Mouse (Mus musculus) megakaryocyte progenitor cell, adult 5-6 weeks (primary cell): ENCODE measurements at regions not wholly inside any gene's neighbourhood (a gene's known extent, or its start where the extent isn't known, plus 50 kb on each side); places are given as distances from the start of the nearest gene placed in this dataset.

ENCODE experiments used
- ATAC-seq: replicated peaks from 2 replicates; pipeline ENCODE4 v1.8.0; 2016; ENCODE audit warnings: mild to moderate bottlenecking, moderate TSS enrichment, inconsistent platforms; ENCODE audit not compliant: poor library complexity

DNA sequence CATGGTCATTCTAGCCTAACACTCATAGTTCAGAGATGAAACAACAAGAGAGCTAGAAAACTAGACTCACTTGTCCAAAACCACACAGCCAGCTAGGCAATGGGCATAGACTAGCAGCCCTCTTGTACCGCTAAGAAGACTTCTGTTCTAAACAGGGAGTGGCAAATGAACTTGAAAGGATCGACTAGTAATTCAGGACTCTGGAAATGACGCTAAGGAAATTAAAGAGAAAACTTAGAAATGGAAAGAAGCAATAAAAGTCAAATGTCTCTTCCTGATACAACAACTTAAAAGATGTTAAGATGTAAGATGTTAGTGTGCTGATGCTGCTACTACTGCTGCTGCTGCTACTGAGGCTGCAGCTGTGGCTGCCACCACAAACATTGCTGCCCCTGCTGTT, 293.7 kb upstream of the 4930412O13Rik start:
- ATAC-seq: no peak

DNA sequence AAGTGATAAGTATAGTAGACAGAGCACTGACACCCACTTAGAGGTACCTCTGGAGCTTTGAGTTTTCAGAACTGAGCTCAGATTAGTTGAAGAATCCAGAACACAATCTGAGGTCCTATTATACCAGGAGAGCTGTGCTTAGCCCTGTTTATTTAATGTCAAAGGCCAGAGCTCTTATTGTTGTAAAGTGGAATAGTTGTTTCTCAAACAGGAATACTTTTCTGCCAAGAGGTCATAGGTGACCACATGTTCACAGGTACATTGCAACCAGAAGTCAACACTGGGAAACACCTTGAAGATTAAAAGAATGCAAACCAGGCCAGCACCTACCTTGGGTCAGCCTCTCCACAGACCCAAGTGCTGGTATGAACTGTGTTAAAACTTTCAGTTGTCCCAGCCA, 291.9 kb upstream of the 4930412O13Rik start:
- no peak for ATAC-seq

DNA sequence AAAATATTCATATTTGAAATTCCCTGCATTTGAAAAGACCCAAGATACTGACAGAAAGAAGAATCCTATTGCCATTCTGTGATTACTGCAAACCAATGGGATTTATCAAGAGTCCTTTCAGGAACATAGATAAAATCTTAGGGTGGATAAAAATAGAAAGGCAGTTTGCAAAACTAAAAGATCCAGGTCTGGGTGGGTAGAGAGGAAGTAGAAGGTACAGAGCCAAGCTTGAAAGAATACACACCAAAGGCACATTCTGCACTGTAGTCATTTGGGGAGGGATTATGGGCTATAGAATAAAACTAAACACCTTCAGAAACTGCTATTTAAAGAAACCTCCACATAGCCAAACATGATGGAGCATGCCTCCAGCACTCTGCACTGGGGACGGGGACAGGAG, 288.5 kb upstream of the 4930412O13Rik start:
- ATAC-seq: no peak

DNA sequence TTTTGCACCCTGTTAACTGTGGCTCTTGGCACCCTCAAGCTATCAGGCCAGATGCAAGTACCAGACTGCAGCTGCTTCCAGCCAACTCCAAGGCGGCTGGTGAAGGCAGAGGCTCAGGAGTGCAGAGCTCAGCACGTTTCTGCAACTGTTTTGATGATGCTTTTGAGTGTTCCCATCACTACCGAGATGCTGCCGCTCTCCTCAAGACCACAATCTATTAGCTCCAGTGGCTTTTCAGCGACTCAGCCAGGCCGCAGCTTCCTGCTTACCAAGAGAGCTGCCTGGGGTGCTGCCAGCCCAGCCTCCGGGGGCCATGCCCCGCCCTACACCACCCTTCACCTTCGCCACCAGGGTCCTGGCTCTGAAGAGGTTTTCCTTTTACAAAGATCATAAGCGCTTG, 287.1 kb upstream of the 4930412O13Rik start:
- peak; percentile 97 for ATAC-seq

DNA sequence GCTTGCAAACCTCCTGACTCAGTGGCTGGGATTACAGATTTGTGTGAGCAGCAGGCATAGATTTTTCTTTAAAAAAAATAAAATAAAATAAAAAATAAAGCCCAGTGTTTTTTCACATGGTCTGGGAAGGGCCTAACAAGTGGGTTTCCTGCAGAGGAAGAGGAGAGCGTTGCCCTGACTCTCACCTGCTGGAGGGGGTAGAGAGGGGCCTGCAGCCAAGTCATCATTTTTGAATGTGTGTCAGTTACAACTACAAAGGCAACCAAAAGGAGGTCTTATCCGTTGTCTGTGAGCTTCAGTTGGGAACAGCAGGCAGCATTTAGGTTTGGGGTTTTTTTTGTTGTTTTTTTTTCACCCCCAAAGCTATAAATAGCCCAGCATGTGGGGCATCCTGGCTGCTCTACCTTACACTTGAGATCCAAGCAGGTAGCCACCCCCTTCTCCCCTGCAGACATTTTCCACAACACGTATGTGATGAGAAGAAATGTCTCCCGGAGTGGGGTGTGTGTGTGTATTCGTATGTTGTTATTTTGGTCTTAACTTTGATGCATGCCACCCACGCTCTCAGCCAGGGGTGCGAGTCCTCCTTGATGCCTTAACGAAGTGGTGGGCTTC, 285.7 kb upstream of the 4930412O13Rik start:
- no peak for ATAC-seq

DNA sequence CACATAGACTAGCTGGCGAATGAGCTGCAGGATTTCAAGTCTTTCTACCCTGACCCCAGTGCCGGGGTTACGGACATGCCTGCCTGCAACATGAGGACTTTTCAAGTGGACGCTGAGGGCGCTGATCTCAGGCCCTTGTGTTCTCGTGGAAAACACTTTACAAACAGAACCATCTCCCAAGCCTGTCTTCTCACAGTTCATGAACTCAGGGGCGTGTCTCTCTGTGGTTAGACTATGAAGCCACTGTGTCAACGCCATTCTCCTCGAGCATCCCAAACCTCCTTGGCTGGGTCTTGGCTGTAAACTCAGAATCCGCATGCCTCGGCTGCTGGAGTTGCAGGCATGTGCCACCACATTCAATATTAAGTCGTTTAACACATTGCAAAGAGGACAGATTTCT, 284.9 kb upstream of the 4930412O13Rik start:
- no peak for ATAC-seq

DNA sequence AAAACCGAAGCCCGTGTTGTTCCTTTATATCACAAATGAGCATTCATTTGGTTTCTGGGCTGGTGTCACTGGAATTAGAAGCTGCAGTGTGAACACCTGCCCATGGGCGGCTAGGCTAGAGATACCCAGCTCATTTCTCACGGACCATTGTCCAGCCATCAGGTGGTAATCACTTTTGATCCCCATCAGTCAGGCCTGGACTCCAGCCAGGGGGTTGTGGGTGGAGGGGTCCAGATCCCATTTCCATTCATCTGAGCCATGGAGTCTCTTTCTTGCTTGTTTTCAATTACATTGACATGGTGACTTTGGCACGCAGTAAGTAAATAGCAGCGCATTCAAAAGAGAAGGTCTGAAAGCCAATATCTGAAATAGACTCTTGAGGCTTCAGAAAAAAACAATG, 276.1 kb upstream of the 4930412O13Rik start:
- no peak for ATAC-seq

DNA sequence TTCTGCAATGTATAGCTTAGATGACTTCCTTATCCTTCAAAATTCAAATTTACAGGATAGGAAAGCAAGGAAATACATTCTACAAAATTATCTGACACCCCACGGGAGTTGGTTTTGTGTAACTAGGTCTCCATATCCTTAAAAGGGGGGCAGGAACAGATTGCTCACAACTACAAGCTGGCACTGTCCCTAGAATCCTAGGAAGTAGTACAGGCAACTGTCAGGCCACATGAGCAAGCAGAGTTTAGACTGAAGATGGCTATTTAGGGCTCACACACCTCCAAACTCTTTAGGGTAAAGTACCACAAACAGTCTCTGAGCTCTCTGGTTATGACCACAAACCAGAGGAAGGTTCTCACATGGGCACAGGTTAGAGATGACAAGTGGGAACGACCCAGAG, 273.5 kb upstream of the 4930412O13Rik start:
- ATAC-seq: no peak

DNA sequence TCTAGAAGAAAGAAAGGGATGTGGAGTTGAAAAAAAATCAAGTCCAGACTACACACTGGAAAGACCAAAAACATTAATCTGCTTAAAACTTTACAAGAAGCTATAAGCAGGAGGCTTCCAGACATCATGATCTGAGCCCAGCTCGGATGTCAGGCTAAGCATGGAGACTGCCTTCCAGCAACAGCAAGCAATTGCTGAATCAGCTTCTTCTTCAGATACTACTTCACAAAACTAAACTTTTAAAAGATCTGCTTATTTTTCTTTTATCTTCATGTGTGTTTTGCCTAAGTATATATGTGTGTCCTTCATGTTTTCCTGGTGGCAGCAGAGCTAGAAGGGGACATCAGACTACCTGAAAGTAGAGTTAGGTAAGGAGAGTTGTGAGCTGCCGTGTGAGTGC, 266.6 kb upstream of the 4930412O13Rik start:
- ATAC-seq: no peak

DNA sequence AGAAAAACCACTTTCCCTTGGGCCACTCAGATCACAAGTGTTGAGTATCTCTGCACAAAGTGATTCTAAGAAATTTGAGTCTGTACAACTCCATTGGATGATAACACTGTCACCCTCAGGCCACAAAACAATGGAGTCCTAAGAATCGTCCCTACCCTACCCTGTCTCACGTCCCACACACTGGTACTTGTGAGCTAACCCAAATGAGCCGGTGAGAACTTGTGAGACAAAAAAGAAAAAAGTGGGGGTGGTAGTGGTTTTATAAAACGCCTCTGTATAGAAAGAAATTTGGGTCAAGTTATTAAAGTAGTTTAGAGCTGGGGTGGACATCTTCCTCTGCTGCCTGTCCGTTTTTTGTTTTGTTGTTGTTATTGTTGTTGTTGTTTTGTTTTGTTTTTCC, 264.8 kb upstream of the 4930412O13Rik start:
- ATAC-seq: no peak

DNA sequence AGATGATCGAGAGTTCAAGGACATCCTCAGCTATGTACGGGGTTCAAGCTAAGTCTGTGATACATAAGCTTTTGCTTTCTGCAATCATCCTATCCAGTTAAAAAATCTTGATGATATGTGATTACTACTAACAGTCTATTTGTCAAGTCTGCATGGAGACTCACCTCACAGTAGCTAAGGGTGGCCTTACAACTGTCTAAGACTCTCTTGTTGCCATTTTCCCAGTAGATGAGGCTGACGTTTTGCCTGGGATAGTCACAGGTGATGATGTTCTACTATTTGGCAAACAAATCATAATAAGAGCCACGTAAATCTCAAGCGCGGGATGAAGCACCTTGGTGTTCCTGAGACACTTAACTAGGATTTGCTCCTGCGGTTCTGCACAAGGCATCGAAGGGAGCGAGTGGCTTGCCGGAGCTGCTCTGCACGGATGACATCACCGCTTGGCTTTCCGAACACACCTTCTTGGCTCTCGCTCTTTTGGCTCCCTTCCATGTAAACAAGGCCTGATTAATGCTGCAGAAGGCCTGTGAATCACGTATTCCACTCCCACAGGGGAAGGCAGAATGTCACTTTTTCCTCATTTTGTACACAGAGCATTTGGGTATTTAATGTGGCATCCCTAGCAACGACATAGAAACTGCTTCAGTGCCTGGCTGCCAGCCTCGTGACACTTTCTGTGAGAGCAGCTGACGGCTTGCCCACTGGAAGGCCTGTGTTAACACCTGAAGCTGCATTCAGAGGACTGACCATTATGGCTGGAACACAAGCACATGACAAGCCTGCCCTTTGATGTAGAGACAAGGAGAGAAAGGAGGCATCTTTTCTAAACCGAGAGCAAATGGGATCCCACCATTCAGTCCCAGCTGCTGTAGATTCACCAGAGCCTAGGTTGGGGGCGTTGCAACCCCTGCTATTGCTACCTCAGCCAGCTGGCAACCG, 260.5 kb upstream of the 4930412O13Rik start:
- no peak for ATAC-seq

DNA sequence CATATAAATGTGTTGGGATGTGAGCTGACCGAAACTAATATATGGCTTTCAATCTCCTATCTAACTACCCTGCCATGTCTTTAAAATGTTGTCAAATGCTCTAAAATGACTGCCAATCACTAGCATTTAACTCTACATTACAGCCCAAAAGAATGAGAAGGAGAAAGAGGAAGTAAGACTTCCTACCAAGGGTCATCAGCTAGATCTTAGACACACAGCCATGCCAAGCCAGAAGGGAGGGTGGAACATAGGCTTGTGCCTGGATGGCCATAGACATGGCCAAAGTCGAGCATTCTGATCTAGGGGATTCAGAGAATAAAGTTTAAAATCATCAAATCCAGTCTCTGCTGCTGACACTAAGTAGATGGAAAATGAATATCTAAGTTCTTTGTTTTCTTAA, 257.4 kb upstream of the 4930412O13Rik start:
- peak; percentile 70 for ATAC-seq

DNA sequence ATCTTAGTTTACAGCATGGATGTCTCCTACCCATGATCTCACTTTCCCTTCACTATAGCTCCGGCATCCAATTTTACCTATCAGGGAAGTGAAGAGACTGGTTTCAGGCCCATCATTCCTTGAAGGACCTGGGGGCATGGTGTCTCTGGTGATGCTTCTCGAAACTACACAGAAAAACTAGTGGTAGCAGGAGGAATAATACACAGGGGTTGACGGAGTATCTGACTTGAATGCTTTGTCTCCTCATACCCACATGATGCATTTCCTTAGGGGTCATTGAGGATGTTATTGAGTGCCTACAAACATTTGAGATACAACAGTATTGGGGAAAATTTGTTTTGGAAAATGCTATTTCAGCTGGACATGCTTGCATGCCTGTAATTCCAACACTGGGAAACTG, 253.0 kb upstream of the 4930412O13Rik start:
- ATAC-seq: no peak

DNA sequence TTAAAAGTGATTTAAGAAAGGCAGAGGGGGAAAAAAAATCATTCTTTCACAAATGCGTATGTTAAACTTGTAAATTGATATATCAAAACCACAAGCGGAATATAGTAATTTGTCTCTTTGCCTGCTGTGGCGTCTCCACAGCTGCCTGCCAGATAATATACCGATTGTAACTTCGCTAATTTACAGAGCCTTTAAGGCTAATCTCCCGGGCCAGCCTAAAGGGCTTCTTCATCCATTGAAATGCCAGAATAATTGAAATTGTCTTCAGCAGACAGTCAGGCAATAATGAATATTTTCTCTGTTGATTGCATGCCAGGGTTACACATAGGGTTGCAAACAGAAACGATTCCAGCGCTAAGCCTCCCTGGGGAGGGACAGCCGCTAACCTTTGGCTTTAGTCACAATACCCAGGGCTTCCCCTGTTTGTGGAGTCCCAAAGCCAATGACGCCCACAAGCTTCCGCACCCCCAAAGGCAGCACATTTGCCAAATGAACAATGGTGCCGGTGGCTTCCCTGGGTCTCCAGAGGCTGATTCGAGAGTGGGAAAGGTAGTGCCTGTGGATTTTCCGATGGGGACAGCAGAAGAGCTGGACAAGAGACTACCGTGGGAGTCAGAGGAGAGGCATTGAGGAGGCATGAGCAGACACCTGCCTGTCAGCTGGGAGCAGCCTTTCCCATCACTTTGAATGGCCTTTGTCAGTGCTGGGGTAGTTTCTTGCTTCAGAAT, 248.2 kb upstream of the 4930412O13Rik start:
- no peak for ATAC-seq

DNA sequence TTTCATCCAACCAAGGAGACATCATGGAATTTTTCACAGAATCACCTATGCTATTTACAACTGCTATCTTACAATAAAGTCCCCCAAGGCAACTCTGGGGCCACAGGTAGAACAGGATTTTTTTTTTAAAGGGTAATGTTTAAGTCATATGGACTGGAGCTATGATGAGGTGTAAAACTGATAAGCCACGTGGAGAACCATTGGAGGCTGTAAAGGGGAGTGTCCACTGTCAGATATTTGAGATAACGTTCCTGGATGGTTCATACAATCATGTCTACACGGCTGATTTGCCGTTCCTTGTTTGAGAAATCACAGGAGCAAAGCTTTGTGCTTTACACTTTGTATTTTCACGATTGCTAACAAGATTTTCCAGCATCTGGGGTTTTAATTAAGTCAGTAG, 241.8 kb upstream of the 4930412O13Rik start:
- ATAC-seq: no peak

DNA sequence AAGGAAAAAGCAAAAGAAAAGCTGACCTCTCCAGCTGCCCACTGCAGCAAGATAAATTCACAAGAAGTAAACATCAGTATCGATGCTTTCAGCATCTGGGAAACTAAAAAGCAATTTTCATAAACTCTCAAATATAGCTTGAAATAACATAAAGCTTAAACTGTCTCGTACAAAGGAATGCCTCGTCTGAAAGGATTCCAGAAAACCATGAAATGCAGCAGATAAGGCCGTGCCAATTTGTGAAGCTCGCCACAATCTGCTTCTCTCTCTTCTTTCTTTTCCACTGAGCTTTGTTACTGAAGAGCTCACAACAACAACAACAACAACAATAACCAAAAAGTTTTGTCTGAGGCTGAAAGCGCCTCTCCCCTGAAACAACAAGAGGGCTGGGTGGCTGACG, 239.4 kb upstream of the 4930412O13Rik start:
- no peak for ATAC-seq

DNA sequence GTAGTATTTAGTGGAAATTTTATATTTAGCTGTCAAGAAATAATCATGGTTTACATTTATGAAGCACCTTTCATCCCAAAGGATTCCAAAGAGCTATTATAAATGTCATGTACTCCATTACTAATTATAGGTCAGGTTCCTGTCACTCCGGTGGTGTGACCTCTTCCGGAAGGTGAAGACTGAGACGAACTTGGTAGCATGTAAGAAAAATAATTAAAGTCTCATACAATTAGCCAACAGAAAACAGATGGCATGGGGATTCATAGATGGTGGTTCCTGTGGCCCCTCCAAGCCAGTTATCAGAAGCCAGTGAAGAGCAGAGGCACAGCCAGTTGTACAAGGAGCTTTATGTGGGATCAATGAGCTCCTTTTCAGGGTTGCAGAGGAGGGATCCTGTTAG, 238.6 kb upstream of the 4930412O13Rik start:
- no peak for ATAC-seq

DNA sequence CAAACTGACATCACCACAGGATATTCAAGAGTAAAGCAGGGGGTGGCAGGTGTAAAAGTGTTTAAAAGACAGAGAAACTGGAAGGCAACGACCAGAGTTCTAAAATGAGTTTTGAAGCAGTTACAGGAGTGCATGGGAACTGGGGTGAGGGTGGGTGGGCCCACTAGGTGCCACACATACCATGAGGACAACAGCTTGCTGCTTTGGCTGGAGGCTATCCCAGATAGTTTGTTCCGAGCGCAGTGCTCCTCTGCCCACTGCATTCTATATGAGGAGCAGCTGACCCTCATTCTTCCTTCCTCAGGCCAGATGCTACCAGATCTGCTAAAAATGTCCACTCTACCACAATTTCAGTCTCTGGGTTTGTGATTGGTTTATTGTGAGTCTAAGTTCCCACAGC, 234.6 kb upstream of the 4930412O13Rik start:
- ATAC-seq: no peak

DNA sequence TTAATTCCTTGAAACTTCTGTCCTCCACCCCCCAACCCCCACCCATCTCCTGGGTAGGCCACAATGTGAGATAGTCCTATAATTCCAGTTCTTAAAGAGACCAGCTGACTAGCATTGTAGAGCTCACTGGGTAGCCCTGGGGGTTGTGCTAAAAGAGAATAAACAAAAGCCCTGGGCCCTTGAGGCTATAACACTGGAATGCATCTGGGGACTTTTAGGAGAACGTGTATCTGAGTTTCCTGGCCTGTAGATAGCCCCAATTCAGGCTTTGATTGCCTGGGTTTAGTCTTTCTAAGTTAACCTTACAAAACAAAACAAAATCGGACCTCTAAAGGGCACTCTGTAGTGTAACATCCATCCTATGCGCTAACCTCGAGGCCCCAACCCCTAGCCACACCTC, 234.1 kb upstream of the 4930412O13Rik start:
- ATAC-seq: no peak

DNA sequence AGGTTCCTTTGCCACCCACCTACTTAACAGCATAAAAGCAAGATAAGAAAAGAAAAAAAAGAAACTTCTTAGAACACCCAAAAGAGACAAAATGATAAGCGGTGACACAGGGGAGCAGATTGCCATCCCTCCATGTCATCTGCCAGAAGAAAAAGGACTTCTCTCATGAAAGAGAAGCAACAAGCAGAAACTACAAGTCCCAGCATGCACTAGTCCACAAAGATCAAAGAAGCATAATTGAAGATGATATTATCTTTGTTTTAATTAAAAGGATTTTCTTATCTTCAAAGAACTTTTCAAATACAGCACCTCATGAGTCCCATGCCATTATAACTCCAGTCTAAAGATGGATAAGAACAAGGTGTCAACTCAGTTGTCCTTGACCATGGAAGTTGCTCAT, 231.0 kb upstream of the 4930412O13Rik start:
- ATAC-seq: no peak

DNA sequence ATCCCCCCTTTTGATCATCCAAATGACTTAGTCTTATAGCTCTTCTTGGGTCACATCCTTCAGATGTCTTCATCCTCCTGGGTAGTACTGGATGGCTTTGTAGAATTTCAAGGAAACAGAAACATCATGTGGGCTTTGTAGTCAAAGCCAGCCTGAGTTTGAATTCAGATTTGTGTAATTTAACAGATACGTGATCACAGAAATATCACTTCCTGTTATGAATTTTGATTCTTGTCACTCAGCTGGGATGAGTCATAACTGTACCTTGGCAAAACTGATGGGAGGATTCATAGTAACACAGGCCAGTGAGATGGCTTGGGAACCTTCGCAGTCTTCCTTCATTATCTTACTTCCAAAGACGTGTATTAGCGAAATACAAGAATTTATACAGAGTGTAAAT, 222.2 kb upstream of the 4930412O13Rik start:
- no peak for ATAC-seq

DNA sequence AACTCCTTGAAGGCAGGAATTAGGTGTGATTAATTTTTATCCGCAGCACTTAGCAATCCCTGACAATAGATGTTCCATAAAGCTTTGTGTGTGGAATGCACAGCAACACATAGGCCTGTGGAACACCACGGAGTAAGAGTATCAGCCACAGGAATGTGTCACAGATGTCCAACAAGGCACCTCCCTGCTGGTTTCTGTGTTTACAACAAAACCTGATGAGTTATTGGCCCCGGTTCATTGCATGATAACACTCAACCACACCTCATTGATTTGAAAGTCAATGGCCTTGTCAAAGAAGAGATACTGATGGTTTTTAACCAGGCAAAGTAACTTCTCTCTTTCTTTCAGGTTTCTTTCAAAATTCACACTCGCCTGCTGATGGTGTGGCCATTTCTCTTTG, 211.4 kb upstream of the 4930412O13Rik start:
- ATAC-seq: no peak
